Mouse (Mus musculus) C2C12 (cell line): Measurements from ENCODE around the gene Gm13694. TPM values are rescaled to one million over a fixed set of nuclear protein-coding genes. Genes with fewer than 3 reads are reported as not detected.

Experiments used
- H3K27me3 ChIP-seq: one replicate; pipeline ENCODE4 v1.6.1; 2011; ENCODE audit not compliant: control insufficient read depth, insufficient read depth, insufficient read length
- H3K36me3 ChIP-seq: one replicate; pipeline ENCODE4 v1.6.1; 2011; ENCODE audit not compliant: control insufficient read depth, insufficient read depth
- H3K4me3 ChIP-seq: one replicate; pipeline ENCODE4 v1.5.1; 2011; ENCODE audit warnings: mild to moderate bottlenecking, control low read depth; ENCODE audit not compliant: poor library complexity, insufficient read depth, severe bottlenecking
- H3K79me2 ChIP-seq: one replicate; pipeline ENCODE4 v1.6.1; 2011; ENCODE audit not compliant: control insufficient read depth, insufficient read depth
- H3K79me3 ChIP-seq: one replicate; pipeline ENCODE4 v1.6.1; 2011; ENCODE audit warnings: low read depth, control low read depth
- H3ac ChIP-seq: one replicate; pipeline ENCODE3; 2011; ENCODE audit warnings: low read depth; ENCODE audit not compliant: control insufficient read depth, insufficient read length
- CEBPB ChIP-seq: IDR thresholded peaks from one replicate; pipeline ENCODE4 v1.6.1; 2011; ENCODE audit warnings: low read depth, mild to moderate bottlenecking, control low read depth, moderate library complexity
- CTCF ChIP-seq: IDR thresholded peaks from one replicate; pipeline ENCODE4 v1.5.1; 2011; ENCODE audit not compliant: control insufficient read depth, insufficient read depth, insufficient read length
- FOSL1 ChIP-seq: IDR thresholded peaks from one replicate; pipeline ENCODE4 v1.8.0; 2011; ENCODE audit warnings: mild to moderate bottlenecking, low read length; ENCODE audit not compliant: poor library complexity, insufficient read depth, severe bottlenecking
- MAX ChIP-seq: IDR thresholded peaks from one replicate; pipeline ENCODE4 v1.6.1; 2011; ENCODE audit warnings: mild to moderate bottlenecking, control low read depth
- MYOD1 ChIP-seq: IDR thresholded peaks from one replicate; pipeline ENCODE4 v1.6.1; 2011; ENCODE audit warnings: low read depth; ENCODE audit not compliant: control insufficient read depth, insufficient read length
- MYOG ChIP-seq: IDR thresholded peaks from one replicate; pipeline ENCODE4 v1.6.1; 2011; ENCODE audit not compliant: control insufficient read depth, insufficient read length; ENCODE audit errors: extremely low read depth
- USF1 ChIP-seq: IDR thresholded peaks from one replicate; pipeline ENCODE4 v1.6.1; 2011; ENCODE audit warnings: low read depth, mild to moderate bottlenecking, control low read depth, moderate library complexity
- polyA plus RNA-seq: library from polyadenylated mRNA; unstranded; fragments of >200 nt; fragmentation: generic; extraction: Trizol; gene quantifications from one replicate; pipeline ENCODE4 v1.2.1, GENCODE M21; 2012; ENCODE audit warnings: missing spikeins

Gene Gm13694
- polyA plus RNA-seq, 1 experiment: not detected

- H3K4me3 ChIP-seq: no peak overlapping the region
- no peaks in the 10 kb centered on the region for H3K27me3 ChIP-seq
- H3ac ChIP-seq: no peak overlapping the region
- no peaks in the 10 kb centered on the region for H3K79me2 ChIP-seq
- no peaks in the 10 kb centered on the region for H3K79me3 ChIP-seq
- TF ChIP-seq USF1 (no peak), FOSL1 (no peak), CEBPB (no peak), CTCF (no peak), MYOD1 (no peak), MAX (no peak), MYOG (no peak)
- H3K36me3 ChIP-seq: no peaks in the 10 kb centered on the region
Observed at GRCm38 (mm10) chr2:84018330-84018729, 39.6 kb downstream of the Gm13694 start.

GRCm38 (mm10) chr2:84019519-84020305 is 41.0 kb downstream of the Gm13694 start:
- no peak for TF ChIP-seq CEBPB
- TF ChIP-seq MYOG: no peak
- no peak for TF ChIP-seq MYOD1
- Histone ChIP-seq H3K79me3 (no peaks in the 10 kb centered on the region), H3K27me3 (no peaks in the 10 kb centered on the region), H3K79me2 (no peaks in the 10 kb centered on the region), H3K36me3 (no peaks in the 10 kb centered on the region), H3K4me3 (no peak overlapping the region), H3ac (no peak overlapping the region)

- no peak for TF ChIP-seq MYOG
- no peak for TF ChIP-seq CTCF
- TF ChIP-seq FOSL1: no peak
- TF ChIP-seq MYOD1: no peak
- TF ChIP-seq USF1: no peak
- no peak for TF ChIP-seq CEBPB
- TF ChIP-seq MAX: no peak
- no peaks in the 10 kb centered on the region for H3K27me3 ChIP-seq
- H3K79me3 ChIP-seq: no peaks in the 10 kb centered on the region
- no peaks in the 10 kb centered on the region for H3K36me3 ChIP-seq
- no peak overlapping the region for H3ac ChIP-seq
- H3K79me2 ChIP-seq: no peaks in the 10 kb centered on the region
- no peak overlapping the region for H3K4me3 ChIP-seq
Observed at GRCm38 (mm10) chr2:84021930-84022329, 43.2 kb downstream of the Gm13694 start.

DNA sequence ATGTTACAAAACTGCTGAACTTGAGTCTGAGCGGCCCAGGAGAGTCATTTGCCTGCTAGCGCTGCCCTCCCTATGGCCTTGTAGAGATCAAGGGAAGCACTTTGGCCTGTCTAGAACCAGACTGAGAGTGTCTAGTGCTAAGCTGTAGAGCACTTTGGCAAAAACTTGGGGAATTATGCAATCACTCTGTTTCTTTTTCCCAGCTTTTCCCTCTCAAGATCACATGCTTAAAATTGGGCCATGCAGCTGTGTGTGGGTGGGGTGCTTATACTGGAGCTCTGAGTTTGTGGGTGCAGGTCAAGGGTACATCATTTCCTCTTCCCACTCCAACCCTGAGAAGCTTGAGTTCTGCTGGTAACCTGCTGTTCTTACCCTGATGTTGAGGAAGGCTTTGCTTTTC is 44.2 kb downstream of the Gm13694 start:
- no peak overlapping the region for H3K4me3 ChIP-seq
- H3ac ChIP-seq: no peak overlapping the region
- H3K27me3 ChIP-seq: no peaks in the 10 kb centered on the region
- no peaks in the 10 kb centered on the region for H3K36me3 ChIP-seq
- no peak for TF ChIP-seq USF1
- TF ChIP-seq MYOD1: no peak
- TF ChIP-seq CTCF: no peak
- no peak for TF ChIP-seq CEBPB
- TF ChIP-seq FOSL1: no peak
- TF ChIP-seq MYOG: no peak
- TF ChIP-seq MAX: no peak
- no peaks in the 10 kb centered on the region for H3K79me3 ChIP-seq
- no peaks in the 10 kb centered on the region for H3K79me2 ChIP-seq

DNA sequence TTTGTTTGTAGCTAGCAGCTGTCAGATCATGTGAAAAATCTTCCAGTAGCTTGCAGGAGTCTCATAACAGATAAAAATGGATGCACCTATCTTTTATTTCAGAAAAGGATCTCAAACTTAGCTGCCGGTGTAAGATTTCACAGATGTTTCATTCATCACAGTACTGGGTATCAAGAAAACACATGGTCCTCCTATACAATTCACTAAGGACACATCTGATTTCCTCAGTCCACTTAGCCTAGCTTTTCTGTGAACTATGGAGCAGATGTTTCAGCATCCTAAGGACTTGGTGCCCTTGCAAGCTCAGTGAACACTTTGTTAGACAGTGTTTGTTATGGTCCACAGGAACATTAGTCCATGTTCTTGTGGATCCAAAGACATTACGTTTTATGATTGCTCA is 44.6 kb downstream of the Gm13694 start:
- TF ChIP-seq MYOD1: no peak
- no peak overlapping the region for H3K4me3 ChIP-seq

GRCm38 (mm10) chr2:84025217-84025616 is 46.5 kb downstream of the Gm13694 start:
- H3K27me3 ChIP-seq: no peaks in the 10 kb centered on the region
- H3K4me3 ChIP-seq: no peak overlapping the region
- no peak for TF ChIP-seq USF1
- TF ChIP-seq MYOD1: no peak
- no peak for TF ChIP-seq MYOG
- TF ChIP-seq CTCF: no peak
- no peak for TF ChIP-seq CEBPB
- no peak for TF ChIP-seq MAX
- TF ChIP-seq FOSL1: no peak

More for the DNA sequence above, 44.6 kb downstream of the Gm13694 start:
- H3K79me3 ChIP-seq: no peaks in the 10 kb centered on the region
- no peak overlapping the region for H3ac ChIP-seq
- H3K79me2 ChIP-seq: no peaks in the 10 kb centered on the region
- H3K36me3 ChIP-seq: no peaks in the 10 kb centered on the region
- H3K27me3 ChIP-seq: no peaks in the 10 kb centered on the region

More at GRCm38 (mm10) chr2:84025217-84025616, 46.5 kb downstream of the Gm13694 start:
- H3K36me3 ChIP-seq: no peaks in the 10 kb centered on the region
- no peaks in the 10 kb centered on the region for H3K79me2 ChIP-seq
- H3ac ChIP-seq: no peak overlapping the region
- H3K79me3 ChIP-seq: no peaks in the 10 kb centered on the region

Other genes starting within 250 kb of the Gm13694 start
- gene Fam171b, start 166.3 kb upstream of the Gm13694 start, polyA plus RNA-seq: 1.1 TPM
- gene Zswim2, start 37.7 kb upstream of the Gm13694 start, polyA plus RNA-seq: not detected
- gene Gm13698, start 23.2 kb upstream of the Gm13694 start, polyA plus RNA-seq: not detected
- not detected for gene Gm13693, start 17.4 kb upstream of the Gm13694 start, polyA plus RNA-seq
- not detected for gene Gm13695, start 11.6 kb upstream of the Gm13694 start, polyA plus RNA-seq
- not detected for gene Gm13696, start 5.8 kb upstream of the Gm13694 start, polyA plus RNA-seq
- not detected for gene Gm13697, start 5.8 kb downstream of the Gm13694 start, polyA plus RNA-seq
- not detected for gene Gm13691, start 11.6 kb downstream of the Gm13694 start, polyA plus RNA-seq